Comparison of ENCODE assay signal across 16 mouse cellular contexts in genomic region chr1:34094301-34094700, GRCm38 (mm10).
DNase-seq lines count a peak whose midpoint lies in the region; ATAC-seq and TF ChIP-seq lines count a peak whose summit lies in the region.
"Had no signal": no experiment of that assay in that cellular context is flagged by ENCODE, and none has a peak within 500 bp of the region (broad histone marks: within the 10 kb centered on the region; RNA-seq: fewer than 3 reads in every experiment).

No protein-coding gene starts in this region.

- ATAC-seq in forebrain, embryonic 16.5 days, result peak; percentile 41; the same call in 1 of the 2 replicates
- ATAC-seq in megakaryocyte progenitor cell, adult 5-6 weeks (replicated peaks; ENCODE audit: poor library complexity), result no peak
- ATAC-seq: intestine, postnatal 0 days; lung, postnatal 0 days had no signal

- no peaks in the 10 kb centered on the region for H3K36me3 ChIP-seq in forebrain, embryonic 16.5 days (ENCODE audit: control insufficient read depth, insufficient read depth)
- H3K36me3 ChIP-seq: G1E had no signal

- H3K4me2 ChIP-seq in forebrain, embryonic 16.5 days (ENCODE audit: low read length), result no peak overlapping the region
- H3K4me2 ChIP-seq: limb, embryonic 15.5 days had no signal

- no peak for TF ChIP-seq POLR2A in cerebellum, adult 2 months (IDR thresholded peaks at IDR 0.05; ENCODE audit: borderline replicate concordance, insufficient read depth, low read length)

- no peaks in the 10 kb centered on the region; the same call in 1 of the 2 replicates for H3K9me3 ChIP-seq in forebrain, embryonic 16.5 days (ENCODE audit: control insufficient read depth, low read length)
- H3K9me3 ChIP-seq: embryonic facial prominence, embryonic 10.5 days; G1E; limb, embryonic 15.5 days had no signal

- no peak overlapping the region for H3K9ac ChIP-seq in forebrain, embryonic 16.5 days (replicated peaks; ENCODE audit: low read depth, low read length)
- H3K9ac ChIP-seq: limb, embryonic 15.5 days had no signal

- no peaks in the 10 kb centered on the region for H3K27me3 ChIP-seq in cerebellum, adult 2 months (ENCODE audit: control insufficient read depth, insufficient read depth, low read length)
- no peaks in the 10 kb centered on the region for H3K27me3 ChIP-seq in forebrain, embryonic 16.5 days (replicated peaks; ENCODE audit: control insufficient read depth, insufficient read depth, low read length)
- H3K27me3 ChIP-seq: limb, embryonic 15.5 days had no signal

- WGBS in cerebellum, adult 2 months, result 15% methylated on average over 5 of the region's 5 CpGs
- 47% methylated on average over 5 of the region's 5 CpGs for WGBS in forebrain, embryonic 16.5 days

- H3K4me3 ChIP-seq in cerebellum, adult 2 months (replicated peaks; ENCODE audit: insufficient read depth, low read depth, low read length), result no peak overlapping the region
- H3K4me3 ChIP-seq in forebrain, embryonic 16.5 days (replicated peaks; ENCODE audit: low read length), result no peak overlapping the region
- H3K4me3 ChIP-seq: embryonic facial prominence, embryonic 10.5 days; limb, embryonic 15.5 days had no signal

- H3K4me1 ChIP-seq in cerebellum, adult 2 months (ENCODE audit: control insufficient read depth, insufficient read depth, low read length), result peaks cover 25% of the 10 kb centered on the region; the same call in 1 of the 2 replicates
- peaks cover 19% of the 10 kb centered on the region for H3K4me1 ChIP-seq in forebrain, embryonic 16.5 days (replicated peaks; ENCODE audit: control insufficient read depth, insufficient read depth, low read length)

- peak; percentile 49 to 67 for DNase-seq in cerebellum, adult 2 months
- DNase-seq in cerebellum, postnatal 4 days (ENCODE audit: low spot score in 2 of 2), result no peak
- peak; percentile 42 for DNase-seq in layer of hippocampus, adult 9-11 months
- no peak for DNase-seq in layer of hippocampus, adult 9-10 months (ENCODE audit: low spot score)
- DNase-seq in adipocyte (ENCODE audit: low spot score) (peak; percentile 48), liver (no peak)
- DNase-seq: B cell, adult 2 months; heart, adult 18-20 months; heart, postnatal 36 days had no signal

- no peak for TF ChIP-seq CTCF in cerebellum, adult 2 months (IDR thresholded peaks at IDR 0.05; ENCODE audit: borderline replicate concordance, insufficient read depth, low read depth, low read length)

- no peak overlapping the region for H3K27ac ChIP-seq in cerebellum, adult 2 months (ENCODE audit: insufficient read depth, low read length)
- H3K27ac ChIP-seq in forebrain, embryonic 16.5 days (ENCODE audit: low read length), result peak overlapping the region; percentile 24; the same call in 1 of the 2 replicates
- H3K27ac ChIP-seq: embryonic facial prominence, embryonic 10.5 days; limb, embryonic 15.5 days had no signal

Comparison
In these comparisons a context has a peak if more than half of its experiments do, and no peak if none do; other contexts are left out.
1. DNase-seq: peak in cerebellum, adult 2 months (2 of 2), layer of hippocampus, adult 9-11 months (single experiment) and adipocyte (single experiment); none in cerebellum, postnatal 4 days (0 of 2), layer of hippocampus, adult 9-10 months (single experiment) and liver (single experiment).